Mouse (Mus musculus) urinary bladder, postnatal 4 days (tissue): Measurements from ENCODE around the gene Chst11.

ENCODE experiments used
- DNase-seq, 2 experiments: peaks; one replicate each; pipeline ENCODE4 v3.0.0; 2021 to 2022; ENCODE audit warnings: low spot score in 2 of 2

Chst11 gene

GRCm38 (mm10) chr10:82984950-82985699 is at the start of gene Chst11:
TSS of gene Chst11 (plus strand) at chr10:82985498.
- DNase-seq: peak; percentile 68 to 69

- DNase-seq: no peak
Observed at GRCm38 (mm10) chr10:82935774-82936173, 49.5 kb upstream of the Chst11 start.

GRCm38 (mm10) chr10:82953415-82953814 is 31.9 kb upstream of the Chst11 start:
- DNase-seq: no peak

- DNase-seq: no peak
Observed at GRCm38 (mm10) chr10:82955117-82955516, 30.2 kb upstream of the Chst11 start.

GRCm38 (mm10) chr10:82958218-82958761 is 27.0 kb upstream of the Chst11 start:
- DNase-seq: no peak

GRCm38 (mm10) chr10:82959316-82959715 is 26.0 kb upstream of the Chst11 start:
- DNase-seq: no peak

GRCm38 (mm10) chr10:82961302-82961701 is 24.0 kb upstream of the Chst11 start:
- no peak for DNase-seq

- DNase-seq: no peak
Observed at GRCm38 (mm10) chr10:82962018-82962417, 23.3 kb upstream of the Chst11 start.

- DNase-seq: no peak
Observed at GRCm38 (mm10) chr10:82962472-82963020, 22.8 kb upstream of the Chst11 start.

- DNase-seq: no peak
Observed at GRCm38 (mm10) chr10:82964491-82964890, 20.8 kb upstream of the Chst11 start.

- no peak for DNase-seq
Observed at GRCm38 (mm10) chr10:82966672-82967071, 18.6 kb upstream of the Chst11 start.

- no peak for DNase-seq
Observed at GRCm38 (mm10) chr10:82969612-82970011, 15.7 kb upstream of the Chst11 start.

- no peak for DNase-seq
Observed at GRCm38 (mm10) chr10:82971549-82971948, 13.7 kb upstream of the Chst11 start.

GRCm38 (mm10) chr10:82974201-82974600 is 11.1 kb upstream of the Chst11 start:
- no peak for DNase-seq

- no peak for DNase-seq
Observed at GRCm38 (mm10) chr10:82974627-82975177, 10.6 kb upstream of the Chst11 start.

- no peak for DNase-seq
Observed at GRCm38 (mm10) chr10:82975806-82976205, 9.5 kb upstream of the Chst11 start.

- DNase-seq: no peak
Observed at GRCm38 (mm10) chr10:82982286-82982685, 3.0 kb upstream of the Chst11 start.

GRCm38 (mm10) chr10:82985700-82986131 is 418 bp downstream of the Chst11 start:
- DNase-seq: no peak

- no peak for DNase-seq
Observed at GRCm38 (mm10) chr10:82986251-82986992, 1.1 kb downstream of the Chst11 start.

GRCm38 (mm10) chr10:82986993-82987349 is 1.7 kb downstream of the Chst11 start:
- DNase-seq: no peak

GRCm38 (mm10) chr10:82987394-82987793 is 2.1 kb downstream of the Chst11 start:
- DNase-seq: no peak

- DNase-seq: no peak
Observed at GRCm38 (mm10) chr10:82989418-82990025, 4.2 kb downstream of the Chst11 start.
